Mouse (Mus musculus) adrenal gland, adult 10 weeks (tissue): Measurements from ENCODE around the gene 2200002J24Rik. TPM values are rescaled to one million over a fixed set of nuclear protein-coding genes. Genes with fewer than 3 reads are reported as not detected.

Experiments
- polyA plus RNA-seq: library from polyadenylated mRNA; stranded (reverse); fragments of 350-450 nt; fragmentation: Illumina TruSeq; extraction: RNeasy Lipid Tissue Mini Kit (QIAGEN cat#74804); gene quantifications from one replicate; pipeline ENCODE4 v1.2.3, GENCODE M21; 2014; ENCODE audit warnings: low read depth, low replicate concordance

2200002J24Rik gene
- not detected for polyA plus RNA-seq

DNA sequence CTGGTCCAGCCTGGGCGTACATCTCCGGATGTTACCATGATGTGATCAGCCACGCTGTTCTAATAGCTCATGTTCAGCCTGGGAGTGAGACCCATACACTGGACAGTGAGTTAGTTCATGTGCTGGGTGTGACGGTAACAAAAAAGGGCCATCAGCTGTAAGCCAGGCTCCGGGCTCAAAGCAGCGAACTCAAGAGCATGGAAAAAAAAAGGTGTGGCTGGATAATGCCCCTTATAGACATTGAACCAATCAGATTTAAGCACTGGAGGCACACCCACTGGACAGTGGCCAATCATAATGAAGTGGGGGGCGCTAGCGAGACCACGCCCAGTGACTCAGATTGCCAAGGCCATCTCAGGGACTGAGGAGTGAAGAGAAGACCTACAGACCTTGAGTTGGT, at the start of gene 2200002J24Rik:
Gene 2200002J24Rik (plus strand): TSS at position 338 of the 400 bp plus-strand sequence.

GRCm38 (mm10) chr7:30649591-30650540, 48.9 kb upstream of the 2200002J24Rik start, which contains the start of gene Rbm42:
TSS of gene Rbm42 (minus strand) at chr7:30650317.

DNA sequence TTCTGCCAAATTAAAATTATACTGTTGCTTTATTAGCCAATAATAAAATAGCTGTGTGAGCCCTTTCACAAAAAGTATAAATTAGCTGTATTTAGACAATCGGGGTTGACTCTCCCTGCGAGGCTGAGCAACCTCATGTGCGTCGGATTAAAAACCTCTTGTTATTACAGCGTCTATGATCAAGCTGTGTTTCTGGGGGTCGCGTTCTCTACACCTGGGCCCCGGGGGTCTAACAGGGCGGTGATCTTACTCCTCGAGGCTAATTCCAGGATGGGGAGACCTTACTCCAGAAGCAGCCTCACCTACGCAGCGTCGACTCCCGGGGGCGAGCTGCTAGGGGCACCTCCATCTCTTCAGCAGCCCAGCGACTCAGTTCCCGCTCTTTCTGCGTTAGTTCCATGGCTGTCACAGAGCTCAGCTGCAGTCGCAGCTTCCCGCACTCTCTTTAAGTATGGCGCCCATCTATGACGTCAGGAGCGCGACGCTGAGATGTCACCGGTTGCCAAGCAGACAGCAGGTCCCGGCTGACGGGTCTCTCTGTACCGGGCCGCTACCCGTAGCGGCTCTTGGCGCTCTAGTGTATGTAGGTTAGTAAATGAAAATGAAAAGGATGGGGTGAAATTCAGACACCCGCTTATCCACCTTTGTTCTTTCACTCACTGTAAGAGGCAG, 34.1 kb upstream of the 2200002J24Rik start, which contains the start of gene Haus5:
Gene Haus5 (minus strand): TSS at position 466 of the 672 bp plus-strand sequence.

GRCm38 (mm10) chr7:30671480-30671879, 27.2 kb upstream of the 2200002J24Rik start, which contains the start of gene Pmis2:
TSS of gene Pmis2 (minus strand) at chr7:30671605.

DNA sequence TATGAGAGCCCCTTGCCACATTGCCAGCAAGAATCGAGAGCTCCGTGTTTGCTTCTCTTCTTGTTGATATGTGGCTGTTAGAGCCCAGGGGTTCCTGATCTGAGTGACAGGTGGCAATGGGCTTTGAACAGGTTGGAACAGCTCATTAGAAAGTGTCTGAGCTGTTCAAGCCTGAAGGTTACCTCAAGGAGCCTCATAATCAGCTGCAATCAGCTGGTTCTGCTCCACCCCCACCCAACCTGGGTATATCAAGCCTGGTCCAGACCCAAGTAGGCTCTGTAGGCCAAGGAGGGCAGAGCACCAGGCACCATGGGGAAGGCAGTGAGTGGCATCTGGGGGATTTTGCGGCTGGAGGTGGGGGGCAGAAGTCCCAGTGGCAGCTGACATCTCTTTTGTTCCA, 13.2 kb downstream of the 2200002J24Rik start, which contains the start of gene Atp4a:
Gene Atp4a (plus strand): TSS at position 268 of the 400 bp plus-strand sequence.

DNA sequence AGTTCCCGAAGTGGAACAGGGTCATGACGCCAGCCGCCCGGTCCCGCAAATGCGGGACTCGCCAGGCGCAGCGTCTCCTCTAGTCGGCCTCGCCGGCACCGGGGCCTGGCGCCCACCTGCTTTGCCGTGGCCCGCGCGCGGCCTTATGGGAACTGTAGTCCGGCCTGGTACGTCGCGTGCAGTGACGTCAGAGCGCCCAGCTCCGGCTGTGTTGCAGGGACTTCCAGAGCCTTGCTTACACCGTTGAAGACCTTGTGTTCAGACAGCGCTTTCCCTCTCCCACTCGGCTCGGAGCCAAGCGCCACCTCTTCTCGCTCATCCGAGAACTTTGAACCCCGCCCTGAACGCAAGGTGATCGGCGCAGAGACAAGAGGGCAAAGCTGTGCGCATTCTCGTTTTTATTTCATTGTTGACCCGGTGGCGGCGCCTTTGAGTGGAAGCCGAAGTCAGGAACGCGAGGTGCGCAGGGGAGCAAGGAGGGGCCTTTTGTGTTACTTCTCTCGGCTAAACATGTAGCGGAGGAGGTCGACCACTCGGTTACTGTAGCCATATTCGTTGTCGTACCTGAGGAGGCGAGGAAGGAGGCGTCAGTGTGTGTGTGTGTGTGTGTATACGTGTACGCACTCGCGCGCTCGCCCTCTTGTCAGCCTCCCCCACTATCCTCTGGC, 30.8 kb downstream of the 2200002J24Rik start, which contains the start of gene Tmem147:
Gene Tmem147 (minus strand): TSS at position 145 of the 668 bp plus-strand sequence.

GRCm38 (mm10) chr7:30743617-30744016, 44.9 kb downstream of the 2200002J24Rik start, which contains the start of gene Gapdhs:
TSS of gene Gapdhs (minus strand) at chr7:30743681.

Other genes starting within 250 kb of the 2200002J24Rik start
- gene Kirrel2, start 241.2 kb upstream of the 2200002J24Rik start, polyA plus RNA-seq = not detected
- not detected for gene Nphs1, start 240.6 kb upstream of the 2200002J24Rik start, polyA plus RNA-seq
- gene Prodh2, start 205.3 kb upstream of the 2200002J24Rik start, polyA plus RNA-seq = not detected
- 0.23 TPM for gene Arhgap33, start 163.9 kb upstream of the 2200002J24Rik start, polyA plus RNA-seq
- 50.0 TPM for gene Hspb6, start 146.7 kb upstream of the 2200002J24Rik start, polyA plus RNA-seq
- 1.5 TPM for gene Proser3, start 146.6 kb upstream of the 2200002J24Rik start, polyA plus RNA-seq
- gene Lin37, start 139.1 kb upstream of the 2200002J24Rik start, polyA plus RNA-seq = 6.5 TPM
- 13.9 TPM for gene U2af1l4, start 135.6 kb upstream of the 2200002J24Rik start, polyA plus RNA-seq
- 3.4 TPM for gene Gm49396, start 135.6 kb upstream of the 2200002J24Rik start, polyA plus RNA-seq
- 31.7 TPM for gene Psenen, start 135.3 kb upstream of the 2200002J24Rik start, polyA plus RNA-seq
- not detected for gene Igflr1, start 133.5 kb upstream of the 2200002J24Rik start, polyA plus RNA-seq
- gene Kmt2b, start 110.2 kb upstream of the 2200002J24Rik start, polyA plus RNA-seq = 5.8 TPM
- gene Zbtb32, start 100.0 kb upstream of the 2200002J24Rik start, polyA plus RNA-seq = not detected
- not detected for gene Upk1a, start 86.1 kb upstream of the 2200002J24Rik start, polyA plus RNA-seq
- gene Cox6b1, start 72.8 kb upstream of the 2200002J24Rik start, polyA plus RNA-seq = 1,385 TPM
- not detected for gene Etv2, start 63.1 kb upstream of the 2200002J24Rik start, polyA plus RNA-seq
- not detected for gene Rbm42, start 48.6 kb upstream of the 2200002J24Rik start, polyA plus RNA-seq
- gene Haus5, start 33.9 kb upstream of the 2200002J24Rik start, polyA plus RNA-seq = 2.0 TPM
- not detected for gene Pmis2, start 27.3 kb upstream of the 2200002J24Rik start, polyA plus RNA-seq
- not detected for gene Atp4a, start 13.3 kb downstream of the 2200002J24Rik start, polyA plus RNA-seq
- gene Tmem147, start 30.6 kb downstream of the 2200002J24Rik start, polyA plus RNA-seq = 14.1 TPM
- gene Gapdhs, start 44.8 kb downstream of the 2200002J24Rik start, polyA plus RNA-seq = not detected
- 12.7 TPM for gene Sbsn, start 52.5 kb downstream of the 2200002J24Rik start, polyA plus RNA-seq
- 7.0 TPM for gene Dmkn, start 64.8 kb downstream of the 2200002J24Rik start, polyA plus RNA-seq
- not detected for gene Krtdap, start 89.0 kb downstream of the 2200002J24Rik start, polyA plus RNA-seq
- 1.3 TPM for gene Ffar2, start 124.8 kb downstream of the 2200002J24Rik start, polyA plus RNA-seq
- gene Ffar3, start 157.3 kb downstream of the 2200002J24Rik start, polyA plus RNA-seq = not detected
- gene Ffar1, start 162.6 kb downstream of the 2200002J24Rik start, polyA plus RNA-seq = not detected
- gene Cd22, start 181.4 kb downstream of the 2200002J24Rik start, polyA plus RNA-seq = not detected
- gene Mag, start 215.9 kb downstream of the 2200002J24Rik start, polyA plus RNA-seq = not detected
- not detected for gene Hamp2, start 225.8 kb downstream of the 2200002J24Rik start, polyA plus RNA-seq
- gene Hamp, start 245.1 kb downstream of the 2200002J24Rik start, polyA plus RNA-seq = 67.1 TPM